Comparison of ENCODE assay signal across 24 mouse cellular contexts in the genomic region with DNA sequence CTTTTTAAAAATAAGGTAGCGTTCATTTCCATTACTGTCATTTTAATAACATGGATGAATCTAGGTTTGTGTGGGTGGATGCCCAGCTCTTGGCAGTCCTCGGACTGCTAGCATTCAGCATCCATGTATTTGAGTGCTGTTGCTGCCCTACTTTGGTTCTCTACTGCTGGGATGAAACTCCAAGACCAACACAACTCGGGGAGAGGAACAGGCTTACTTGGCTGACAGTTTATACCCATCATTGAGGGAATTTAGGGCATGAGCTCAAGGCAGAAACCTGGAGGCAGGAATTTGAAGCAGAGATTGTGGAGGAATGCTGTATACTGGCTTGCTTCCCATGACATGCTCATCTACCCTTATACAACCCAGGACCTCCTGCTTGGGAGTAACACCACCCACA. TPM values are rescaled to one million over a fixed set of nuclear protein-coding genes. Genes with fewer than 3 reads are reported as not detected.
A peak's percentile ranks its signal among the peaks of the same experiment; 100 is the strongest.
DNase-seq lines count a peak whose midpoint lies in the region; ATAC-seq lines count a peak whose summit lies in the region.
"Had no signal": no experiment of that assay in that cellular context is flagged by ENCODE, and none has a peak within 500 bp of the region (broad histone marks: within the 10 kb centered on the region; RNA-seq: fewer than 3 reads in every experiment).

No protein-coding gene starts in this region.

- no peak overlapping the region for H3K4me3 ChIP-seq in heart, embryonic 10.5 days
- H3K4me3 ChIP-seq: embryonic facial prominence, embryonic 10.5 days; embryonic facial prominence, embryonic 12.5 days; forebrain, embryonic 13.5 days; forebrain, embryonic 15.5 days had no signal

- no peaks in the 10 kb centered on the region for H3K9me3 ChIP-seq in heart, embryonic 10.5 days
- H3K9me3 ChIP-seq: embryonic facial prominence, embryonic 10.5 days; embryonic facial prominence, embryonic 12.5 days; forebrain, embryonic 13.5 days; forebrain, embryonic 15.5 days; G1E had no signal

- H3K36me3 ChIP-seq in heart, embryonic 10.5 days = no peaks in the 10 kb centered on the region
- H3K36me3 ChIP-seq: embryonic facial prominence, embryonic 10.5 days; embryonic facial prominence, embryonic 12.5 days; forebrain, embryonic 15.5 days; G1E had no signal

- 0 out of 2 replicates have a peak, but pooled peaks cover 3% of the 10 kb centered on the region for H3K4me1 ChIP-seq in heart, embryonic 10.5 days
- H3K4me1 ChIP-seq: embryonic facial prominence, embryonic 10.5 days; embryonic facial prominence, embryonic 12.5 days; forebrain, embryonic 13.5 days; forebrain, embryonic 15.5 days had no signal

- H3K27ac ChIP-seq in heart, embryonic 10.5 days = no peak overlapping the region
- H3K27ac ChIP-seq: embryonic facial prominence, embryonic 10.5 days; embryonic facial prominence, embryonic 12.5 days; forebrain, embryonic 13.5 days; forebrain, embryonic 15.5 days had no signal

- DNase-seq in frontal cortex, postnatal 10 days (ENCODE audit: low spot score in 2 of 2) = no peak
- peak; percentile 16 for DNase-seq in heart, embryonic 10.5 days (ENCODE audit: low spot score)
- DNase-seq in heart, postnatal 4 days = no peak
- no peak for DNase-seq in embryo, embryonic 10.5 days (ENCODE audit: low spot score)
- DNase-seq: adrenal gland, adult 8-10 months; adrenal gland, postnatal 14 days; adrenal gland, postnatal 36 days; B cell, adult 2 months; cerebellum, adult 11 months; cerebellum, adult 18-20 months; cerebellum, adult 8-10 months; cerebellum, adult 9-11 months; cerebellum, postnatal 14 days; cerebellum, postnatal 36 days; forebrain, postnatal 0 days had no signal

- 84% methylated on average over 3 of the region's 3 CpGs for WGBS in heart, embryonic 10.5 days

- peak; percentile 93 for ATAC-seq in frontal cortex, adult (ENCODE audit: low TSS enrichment)
- ATAC-seq: activated CD4-positive, CD25-positive, alpha-beta regulatory T cell, adult 4 months; CD4-positive, CD25-positive, alpha-beta regulatory T cell, adult 4 months; forebrain, embryonic 13.5 days; forebrain, embryonic 15.5 days; forebrain, postnatal 0 days; Patski had no signal

- no peaks in the 10 kb centered on the region for H3K27me3 ChIP-seq in heart, embryonic 10.5 days (ENCODE audit: insufficient read depth, poor library complexity, severe bottlenecking)
- H3K27me3 ChIP-seq: embryonic facial prominence, embryonic 12.5 days; forebrain, embryonic 13.5 days; forebrain, embryonic 15.5 days; Patski had no signal

RNA-seq across cellular contexts. Expression of a gene that starts 12.6 kb away (rescaled TPM):
- polyA plus RNA-seq in heart, embryonic 10.5 days (2016; fragmentation: Nextera tagmentation; extraction: Ambion mirVana) = 0.45 and 0.62 TPM in 2 replicates
- total RNA-seq in heart, postnatal 4 days (2021) = 1 to 10 TPM; 1.5 to 2.6 TPM

RNA-seq across cellular contexts. Expression of a gene that starts 12.9 kb away (rescaled TPM):
- 23.6 and 24.2 TPM in 2 replicates for polyA plus RNA-seq in heart, embryonic 10.5 days (2016; fragmentation: Nextera tagmentation; extraction: Ambion mirVana)
- 10 to 100 TPM; 18.5 to 19.5 TPM for total RNA-seq in heart, postnatal 4 days (2021)

RNA-seq across cellular contexts. Expression of a gene that starts 36.0 kb away (rescaled TPM):
- polyA plus RNA-seq in heart, embryonic 10.5 days (2016; fragmentation: Nextera tagmentation; extraction: Ambion mirVana) = 37.3 and 53.8 TPM in 2 replicates
- total RNA-seq in heart, postnatal 4 days (2021) = 10 to 100 TPM; 11.2 to 11.8 TPM

RNA-seq across cellular contexts. Expression of a gene that starts 41.4 kb away (rescaled TPM):
- polyA plus RNA-seq in heart, embryonic 10.5 days (2016; fragmentation: Nextera tagmentation; extraction: Ambion mirVana) = 68.4 and 77.7 TPM in 2 replicates
- 10 to 100 TPM; 37.6 to 37.7 TPM for total RNA-seq in heart, postnatal 4 days (2021)
